Mouse (Mus musculus): Measurements from ENCODE around the gene Mta3.

DNA sequence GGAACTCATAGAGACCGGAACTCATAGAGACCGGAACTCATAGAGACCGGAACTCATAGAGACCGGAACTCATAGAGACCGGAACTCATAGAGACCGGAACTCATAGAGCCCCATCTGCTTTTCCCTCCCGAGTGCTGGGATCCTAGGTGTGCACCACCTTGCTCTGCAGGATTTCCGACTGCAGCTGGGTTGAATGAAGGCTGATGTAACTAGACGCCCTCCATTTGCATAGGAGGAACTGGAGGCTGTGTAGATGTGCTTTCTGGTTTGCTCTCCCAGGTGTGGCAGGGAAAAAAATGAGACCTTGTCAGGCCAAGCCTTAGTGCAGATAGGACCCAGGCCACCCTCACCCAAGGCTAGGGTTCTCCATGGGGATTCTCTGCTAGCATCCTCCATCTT, 23.1 kb downstream of the Mta3 start:
- no peak for TF ChIP-seq CTCF (IDR thresholded peaks at IDR 0.05; ENCODE audit: extremely low read depth, insufficient read depth, insufficient read length, insufficient replicate concordance)
- no peak for TF ChIP-seq POLR2A (IDR thresholded peaks at IDR 0.05; ENCODE audit: low read depth, low read length)
